Mouse (Mus musculus) limb, embryonic 14.5 days (tissue): ENCODE data around the gene Erf. TPM values are rescaled to one million over a fixed set of nuclear protein-coding genes. Genes with fewer than 3 reads are reported as not detected.
A peak's percentile ranks its signal among the peaks of the same experiment; 100 is the strongest.

Experiments
- ATAC-seq: fragments of 200-750 bp; cut with Nextera tagmentation; 2 replicates; pipeline ENCODE4 v1.8.0; 2017; ENCODE audit warnings: low read depth, moderate number of reproducible peaks, moderate TSS enrichment; ENCODE audit not compliant: low FRiP score
- DNase-seq: peaks from one replicate; pipeline ENCODE4 v3.0.0-alpha.2; 2015; ENCODE audit warnings: low spot score
- H3K27ac ChIP-seq: fragments of 300-500 bp; sonication (generic); replicated peaks from 2 replicates; pipeline ENCODE4 v1.5.1; 2014; ENCODE audit warnings: low read depth, mild to moderate bottlenecking, low read length, moderate library complexity, mixed read lengths
- H3K27me3 ChIP-seq: fragments of 300-500 bp; sonication (generic); 2 replicates; pipeline ENCODE4 v1.6.1; 2014; ENCODE audit warnings: low read length, mixed read lengths; ENCODE audit not compliant: control insufficient read depth, insufficient read depth
- H3K36me3 ChIP-seq: fragments of 300-500 bp; sonication (generic); 2 replicates; pipeline ENCODE4 v1.6.1; 2014; ENCODE audit warnings: mild to moderate bottlenecking, low read length, moderate library complexity, mixed read lengths; ENCODE audit not compliant: control insufficient read depth, insufficient read depth
- H3K4me1 ChIP-seq: fragments of 300-500 bp; sonication (generic); 2 replicates; pipeline ENCODE4 v1.6.1; 2014; ENCODE audit warnings: antibody characterized with exemption, low read length, mixed read lengths; ENCODE audit not compliant: control insufficient read depth, insufficient read depth
- H3K4me2 ChIP-seq: fragments of 300-500 bp; sonication (generic); replicated peaks from 2 replicates; pipeline ENCODE4 v1.6.1; 2014; ENCODE audit warnings: low read depth, mild to moderate bottlenecking, low read length, moderate library complexity; ENCODE audit not compliant: severe bottlenecking
- H3K4me3 ChIP-seq: fragments of 300-500 bp; sonication (generic); replicated peaks from 2 replicates; pipeline ENCODE4 v1.5.1; 2014; ENCODE audit warnings: low read length
- H3K9ac ChIP-seq: fragments of 300-500 bp; sonication (generic); 2 replicates; pipeline ENCODE4 v1.6.1; 2014; ENCODE audit warnings: mild to moderate bottlenecking, low read depth, low read length, moderate library complexity; ENCODE audit not compliant: severe bottlenecking
- H3K9me3 ChIP-seq: fragments of 300-500 bp; sonication (generic); 2 replicates; pipeline ENCODE4 v1.6.1; 2016; ENCODE audit warnings: low read length; ENCODE audit not compliant: control insufficient read depth
- POLR2A ChIP-seq: fragments of 200-500 bp; IDR thresholded peaks from 2 replicates; pipeline ENCODE4 v1.8.0; 2012; ENCODE audit warnings: inconsistent platforms, mild to moderate bottlenecking, moderate library complexity, borderline replicate concordance; ENCODE audit not compliant: insufficient read depth, insufficient read length; ENCODE audit errors: extremely low read depth
- WGBS: fragments of 180-500 bp; shearing (Covaris S2); extraction: QIAGEN DNeasy Blood & Tissue Kit; methylation state at CpG from one replicate; pipeline ENCODE4 v1.1.7; 2014; 5-methylcytosine and 5-hydroxymethylcytosine counted together
- polyA plus RNA-seq, 2 experiments: library from polyadenylated mRNA; depleted of rRNA in 1 of 2; stranded (reverse) in 1 of 2; unstranded in 1 of 2; fragments of >200 nt; fragmentation: Nextera tagmentation in 1 of 2; extraction: Ambion mirVana in 1 of 2; gene quantifications; 2 replicates each; pipeline versions ENCODE4 v1.2.1 to v1.2.3; 2012 to 2014

Gene Erf
- polyA plus RNA-seq, 2 experiments: 33.2 to 99.2 TPM

GRCm38 (mm10) chr7:25284766-25285165 lies 34.2 kb upstream of the Erf start:
- ATAC-seq (no peak), DNase-seq (no peak)
- no peak for TF ChIP-seq POLR2A
- H3K27ac ChIP-seq: no peak overlapping the region
- H3K4me1 ChIP-seq: peaks cover 24% of the 10 kb centered on the region
- H3K27me3 ChIP-seq: no peaks in the 10 kb centered on the region
- 75% methylated on average over 5 of the region's 5 CpGs for WGBS
- peak overlapping the region; percentile 97; the same call in 1 of the 2 replicates for H3K4me2 ChIP-seq
- H3K9ac ChIP-seq: no peak overlapping the region
- H3K36me3 ChIP-seq: peaks cover 55% of the 10 kb centered on the region
- H3K9me3 ChIP-seq: no peaks in the 10 kb centered on the region
- 0 out of 2 replicates have a peak overlapping the region, but pooled peaks have one; percentile 85 for H3K4me3 ChIP-seq

GRCm38 (mm10) chr7:25284171-25284570 lies 33.6 kb upstream of the Erf start:
- Histone ChIP-seq H3K36me3 (peaks cover 49% of the 10 kb centered on the region), H3K4me3 (peak overlapping the region; percentile 85), H3K4me2 (peak overlapping the region; percentile 97), H3K27me3 (no peaks in the 10 kb centered on the region), H3K9ac (peak overlapping the region; percentile 78), H3K9me3 (no peaks in the 10 kb centered on the region), H3K4me1 (peaks cover 27% of the 10 kb centered on the region), H3K27ac (no peak overlapping the region; the same call in 1 of the 2 replicates)
- no peak for TF ChIP-seq POLR2A
- DNase-seq (no peak), ATAC-seq (no peak)
- 66% methylated on average over 2 of the region's 2 CpGs for WGBS

GRCm38 (mm10) chr7:25283637-25284036 lies 33.1 kb upstream of the Erf start:
- Histone ChIP-seq H3K27ac (peak overlapping the region; percentile 99), H3K27me3 (no peaks in the 10 kb centered on the region), H3K4me2 (peak overlapping the region; percentile 97), H3K4me3 (peak overlapping the region; percentile 85), H3K36me3 (peaks cover 44% of the 10 kb centered on the region), H3K9me3 (no peaks in the 10 kb centered on the region), H3K9ac (peak overlapping the region; percentile 78), H3K4me1 (peaks cover 27% of the 10 kb centered on the region)
- DNase-seq (peak; percentile 27), ATAC-seq (no peak)
- no peak for TF ChIP-seq POLR2A
- WGBS: 13% methylated on average over 5 of the region's 5 CpGs

DNA sequence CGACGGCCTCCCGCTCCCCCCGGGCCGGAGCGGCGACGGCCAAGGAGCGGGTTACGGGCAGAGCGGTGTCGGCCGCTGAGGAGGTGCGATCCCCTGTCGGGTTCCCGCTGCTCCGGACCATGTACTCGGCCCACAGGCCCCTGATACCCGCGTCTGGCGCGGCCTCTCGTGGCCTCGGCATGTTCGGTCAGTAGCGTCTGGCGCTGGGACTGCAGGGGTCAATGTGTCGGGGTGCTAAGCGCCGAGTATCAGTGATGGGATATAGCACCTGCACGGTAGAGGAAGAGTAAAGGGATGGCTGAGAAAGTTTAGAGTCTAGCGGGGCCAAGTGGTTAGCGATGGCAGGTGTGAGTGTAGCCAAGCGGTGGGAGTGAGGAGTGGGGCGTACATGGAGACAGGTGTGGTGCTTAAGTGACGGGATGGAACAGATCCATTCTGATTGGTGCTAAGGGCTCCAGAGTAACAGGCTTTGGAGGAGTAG lies 32.2 kb upstream of the Erf start:
- DNase-seq (peak; percentile 32), ATAC-seq (no peak)
- H3K9me3 ChIP-seq: no peaks in the 10 kb centered on the region
- H3K4me1 ChIP-seq: peaks cover 28% of the 10 kb centered on the region
- H3K27ac ChIP-seq: peak overlapping the region; percentile 99
- peak overlapping the region; percentile 97 for H3K4me2 ChIP-seq
- H3K36me3 ChIP-seq: peaks cover 35% of the 10 kb centered on the region
- no peaks in the 10 kb centered on the region for H3K27me3 ChIP-seq
- H3K4me3 ChIP-seq: peak overlapping the region; percentile 85
- TF ChIP-seq POLR2A: no peak
- peak overlapping the region; percentile 78 for H3K9ac ChIP-seq
- WGBS: under 1% methylated on average over 28 of the region's 36 CpGs

GRCm38 (mm10) chr7:25281734-25282601 lies 31.4 kb upstream of the Erf start:
- DNase-seq (peak; percentile 96), ATAC-seq (peak; percentile 75)
- Histone ChIP-seq H3K9ac (peak overlapping the region; percentile 78), H3K36me3 (peaks cover 27% of the 10 kb centered on the region), H3K4me2 (peak overlapping the region; percentile 97), H3K27ac (peak overlapping the region; percentile 99), H3K27me3 (no peaks in the 10 kb centered on the region), H3K4me3 (peak overlapping the region; percentile 85), H3K4me1 (peaks cover 35% of the 10 kb centered on the region), H3K9me3 (no peaks in the 10 kb centered on the region)
- WGBS: 0% methylated on average over 63 of the region's 108 CpGs
- TF ChIP-seq POLR2A: peak; percentile 65; the same call in 1 of the 2 replicates
